Mouse (Mus musculus) frontal cortex, postnatal 14 days (tissue): ENCODE results near the gene Gm11115.

ENCODE experiments used
- DNase-seq, 2 experiments: peaks; one replicate each; pipeline ENCODE4 v3.0.0; 2022; ENCODE audit warnings: low spot score in 2 of 2

The Gm11115 gene

GRCm38 (mm10) chr5:88153999-88154398 lies at the start of gene Gm11115:
Gene Gm11115 (minus strand): TSS chr5:88154099.
- DNase-seq = no peak

- no peak for DNase-seq
Observed at GRCm38 (mm10) chr5:88111430-88111829, 42.5 kb downstream of the Gm11115 start, which contains the start of gene Gm11116. Gene Gm11116 (minus strand): TSS chr5:88111530.
